Comparison of ENCODE assay signal across 8 mouse cellular contexts in genomic region chr8:81349452-81349851, GRCm38 (mm10). TPM values are rescaled to one million over a fixed set of nuclear protein-coding genes. Genes with fewer than 3 reads are reported as not detected.
DNase-seq lines count a peak whose midpoint lies in the region; ATAC-seq lines count a peak whose summit lies in the region.

No protein-coding gene starts in this region.

- no peak overlapping the region for H3K4me3 ChIP-seq in liver, embryonic 12.5 days

- WGBS in liver, embryonic 12.5 days (ENCODE audit: insufficient replicate concordance) = 82% methylated on average over 1 of the region's 1 CpGs

- intact Hi-C loops in left cerebral cortex, postnatal 4 days (cut with DNase I) = loop anchor here (5.0 to 10.0 kb wide), 3 partner anchors 285 to 1398 kb away; no protein-coding TSS in a partner anchor

- H3K9me3 ChIP-seq in liver, embryonic 12.5 days (replicated peaks) = no peaks in the 10 kb centered on the region

- peak; percentile 34 for DNase-seq in cerebellum, adult 8-10 months
- no peak for DNase-seq in cerebellum, postnatal 4 days (ENCODE audit: low spot score in 2 of 2)
- DNase-seq in liver (peak; percentile 32), NIH3T3 (ENCODE audit: low read depth) (peak; percentile 84)
- DNase-seq in embryo, embryonic 11 days = peak; percentile 66
- DNase-seq in left cerebral cortex, postnatal 4 days = peak; percentile 38
- DNase-seq in right cerebral cortex, postnatal 4 days = peak; percentile 48

- no peak overlapping the region for H3K27ac ChIP-seq in liver, embryonic 12.5 days

- ATAC-seq in liver, embryonic 12.5 days = no peak

- H3K27me3 ChIP-seq in liver, embryonic 12.5 days (replicated peaks) = no peaks in the 10 kb centered on the region

- H3K4me2 ChIP-seq in liver, embryonic 12.5 days = no peak overlapping the region

- no peaks in the 10 kb centered on the region for H3K4me1 ChIP-seq in liver, embryonic 12.5 days

- H3K36me3 ChIP-seq in liver, embryonic 12.5 days = no peaks in the 10 kb centered on the region

- H3K9ac ChIP-seq in liver, embryonic 12.5 days = no peak overlapping the region

RNA-seq across cellular contexts. Expression of gene Inpp4b, which starts 7.1 kb away (rescaled TPM):
- 2.5 and 2.8 TPM in 2 replicates for polyA plus RNA-seq in liver, embryonic 12.5 days (2016; fragmentation: Nextera tagmentation; extraction: Ambion mirVana)
- 1 to 10 TPM; 8.1 to 9.8 TPM for total RNA-seq in left cerebral cortex, postnatal 4 days (2021)

Comparison
In these comparisons a context has a peak if more than half of its experiments do, and no peak if none do; other contexts are left out.
1. DNase-seq: peak in cerebellum, adult 8-10 months (single experiment), liver (single experiment), NIH3T3 (single experiment), embryo, embryonic 11 days (single experiment), left cerebral cortex, postnatal 4 days (single experiment) and right cerebral cortex, postnatal 4 days (single experiment); none in cerebellum, postnatal 4 days (0 of 2).